Mouse (Mus musculus) brain, embryonic 14.5 days (tissue): ENCODE measurements around the gene Kcnj6.

Experiments used
- CTCF ChIP-seq: fragments of 200-500 bp; IDR thresholded peaks from 2 replicates; pipeline ENCODE4 v1.5.1; 2012; ENCODE audit warnings: inconsistent platforms, mild to moderate bottlenecking, moderate library complexity, borderline replicate concordance; ENCODE audit not compliant: insufficient read depth, insufficient read length; ENCODE audit errors: extremely low read depth
- POLR2A ChIP-seq: fragments of 200-500 bp; IDR thresholded peaks from 2 replicates; pipeline ENCODE4 v1.6.1; 2012; ENCODE audit warnings: mild to moderate bottlenecking, inconsistent platforms, borderline replicate concordance; ENCODE audit not compliant: poor library complexity, insufficient read depth, insufficient read length, severe bottlenecking; ENCODE audit errors: extremely low read depth

GRCm38 (mm10) chr16:94722936-94723335 is 274.6 kb downstream of the Kcnj6 start:
- TF ChIP-seq POLR2A = no peak
- no peak for TF ChIP-seq CTCF
